Mouse (Mus musculus): ENCODE data around the gene Sept9.

DNA sequence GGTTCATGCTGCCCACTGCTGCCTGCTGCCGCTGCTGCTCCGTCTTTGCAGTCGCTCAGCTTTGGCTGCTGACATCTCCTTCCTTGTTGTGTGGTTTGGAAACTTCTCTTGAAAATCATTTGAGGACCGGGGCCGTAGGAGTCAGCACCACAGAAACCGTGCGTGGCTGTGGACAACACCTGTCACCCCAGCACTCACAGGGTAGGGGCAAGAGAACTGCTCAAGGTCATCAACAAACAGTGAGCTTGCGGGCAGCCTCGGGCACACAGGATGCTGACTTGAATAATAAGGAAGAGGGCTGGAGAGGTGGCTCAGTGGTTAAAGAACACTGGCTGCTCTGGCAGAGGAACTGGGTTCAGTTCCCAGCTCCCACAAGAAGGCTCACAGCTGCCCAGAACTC lies 40.9 kb downstream of the Sept9 start:
- TF ChIP-seq CTCF (IDR thresholded peaks at IDR 0.05; ENCODE audit: borderline replicate concordance, insufficient read depth, low read depth, low read length) (no peak), POLR2A (IDR thresholded peaks at IDR 0.05; ENCODE audit: borderline replicate concordance, insufficient read depth, low read length) (no peak)

Measured in cerebellum, adult 2 months (tissue).